Mouse (Mus musculus) right cerebral cortex, postnatal 25 days (tissue): ENCODE measurements around the gene Acat2.
A peak's percentile ranks its signal among the peaks of the same experiment; 100 is the strongest.
"Not testable (repeated sequence)": the region's sequence is repeated elsewhere in the genome, so short reads cannot be mapped to it uniquely, and the experiment has no call there.

Experiments
- DNase-seq: peaks from one replicate; pipeline ENCODE4 v3.0.0; 2022

Acat2 gene

DNA sequence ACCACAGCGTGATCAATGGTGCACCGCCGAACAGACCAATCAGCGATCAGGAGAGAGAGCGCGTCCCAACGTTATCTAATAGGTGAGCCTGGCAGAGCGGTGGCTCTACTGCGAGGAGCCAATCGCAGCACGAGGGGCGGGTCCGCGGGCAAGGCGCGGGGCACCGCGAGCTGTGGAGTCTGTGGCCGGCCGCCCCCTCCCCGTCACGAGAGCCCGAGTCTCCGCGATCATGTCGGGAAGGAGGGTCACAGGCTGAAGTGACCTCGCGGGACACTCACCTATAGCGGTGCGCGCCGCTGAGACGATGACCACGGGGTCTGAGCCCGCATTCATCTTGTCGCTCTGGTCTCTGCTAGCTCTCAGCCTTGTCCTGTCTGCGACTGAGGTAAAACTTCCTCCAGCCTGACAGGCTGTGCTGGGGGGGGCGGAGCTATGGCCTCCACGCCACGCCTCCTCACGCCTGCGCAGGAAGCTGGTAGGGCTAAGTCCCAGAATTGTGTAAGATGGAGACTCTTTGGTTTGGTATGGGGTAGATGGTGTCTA, at the start of gene Acat2:
Gene Acat2, minus strand, starts transcription at position 417 of the 543 bp plus-strand sequence.
- peak; percentile 96 for DNase-seq

DNA sequence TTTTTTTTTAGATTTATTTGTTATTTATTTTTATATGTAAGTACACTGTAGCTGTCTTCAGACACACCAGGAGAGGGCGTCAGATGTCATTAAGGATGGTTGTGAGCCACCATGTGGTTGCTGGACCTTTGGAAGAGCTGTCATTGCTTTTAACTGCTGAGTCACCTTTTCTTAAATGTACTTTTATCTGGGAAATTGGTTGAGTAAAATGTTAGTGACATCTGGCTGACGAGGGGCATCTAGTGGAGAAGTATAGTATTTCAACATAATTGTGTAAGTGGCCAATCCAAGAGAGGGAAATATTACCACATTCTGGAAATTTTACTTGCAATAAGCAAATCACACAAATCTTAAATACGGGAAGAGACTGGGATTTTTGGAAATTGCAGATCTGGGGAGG, 49.3 kb upstream of the Acat2 start:
- no peak for DNase-seq

DNA sequence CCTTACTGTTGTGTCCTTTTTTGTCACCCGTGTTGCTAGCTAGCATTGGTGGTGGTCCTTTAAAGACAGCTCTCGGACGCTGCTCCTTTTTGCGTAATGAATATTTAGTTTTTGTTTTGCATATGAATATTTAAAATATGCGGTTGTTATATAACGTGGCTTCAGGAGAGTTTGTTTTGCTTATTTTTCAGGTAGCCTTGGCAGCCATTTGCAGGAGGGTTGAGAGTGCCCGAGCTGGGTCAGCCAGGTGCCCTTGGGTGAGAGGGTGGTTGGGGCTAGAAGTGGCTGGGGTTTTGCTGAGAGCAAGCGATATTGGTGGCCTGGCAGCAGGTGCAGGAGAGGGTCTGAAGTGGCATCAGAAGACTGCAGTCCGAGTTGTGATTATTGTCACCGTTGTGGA, 48.0 kb upstream of the Acat2 start:
- DNase-seq, result no peak

DNA sequence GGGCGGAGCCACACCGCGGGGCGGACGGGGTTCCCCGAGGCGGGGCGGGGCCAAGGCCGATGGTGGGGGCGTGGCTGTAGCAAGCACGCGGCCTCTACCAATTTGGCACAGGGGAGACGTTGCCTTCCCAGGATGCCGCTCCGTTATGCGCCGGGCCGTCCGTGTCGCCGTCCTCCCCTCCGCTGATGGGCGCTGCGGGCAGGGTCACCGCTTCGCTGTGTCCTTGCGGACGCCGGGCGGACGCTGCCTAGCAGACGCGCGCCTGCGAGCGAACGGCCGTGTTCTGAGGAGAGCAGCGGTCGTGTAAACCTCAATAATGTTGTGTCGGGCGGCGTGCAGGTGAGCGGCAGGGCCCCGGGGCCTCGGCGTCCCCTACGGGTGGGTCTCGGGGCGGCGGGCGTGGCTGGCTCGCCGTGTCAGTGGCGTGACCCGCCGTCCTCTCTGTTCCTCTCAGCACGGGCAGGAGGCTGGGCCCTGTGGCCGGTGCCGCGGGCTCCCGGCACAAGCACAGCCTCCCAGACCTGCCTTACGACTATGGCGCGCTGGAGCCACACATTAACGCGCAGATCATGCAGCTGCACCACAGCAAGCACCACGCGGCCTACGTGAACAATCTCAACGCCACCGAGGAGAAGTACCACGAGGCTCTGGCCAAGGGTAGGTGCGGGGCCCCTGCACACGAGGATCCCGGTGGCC, 47.3 kb upstream of the Acat2 start:
- DNase-seq, result peak; percentile 99

DNA sequence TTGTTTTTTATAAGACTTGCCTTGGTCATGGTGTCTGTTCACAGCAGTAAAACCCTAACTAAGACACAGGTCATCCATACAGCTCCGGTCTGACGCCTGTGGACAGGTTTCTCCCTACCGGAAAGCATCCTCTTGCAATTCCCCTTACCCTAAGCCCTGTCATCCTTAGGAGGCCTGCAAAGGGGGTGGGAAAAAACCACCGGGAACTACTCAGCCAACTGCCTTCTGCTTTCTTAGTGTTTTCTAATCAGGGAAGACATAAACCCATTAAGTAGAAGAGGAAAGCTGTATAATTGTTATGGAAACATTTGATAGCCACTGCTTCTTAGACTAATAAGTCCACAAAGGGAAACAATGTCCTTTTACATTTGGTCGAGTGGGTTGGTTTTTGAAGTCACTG, 46.4 kb upstream of the Acat2 start:
- DNase-seq, result no peak

DNA sequence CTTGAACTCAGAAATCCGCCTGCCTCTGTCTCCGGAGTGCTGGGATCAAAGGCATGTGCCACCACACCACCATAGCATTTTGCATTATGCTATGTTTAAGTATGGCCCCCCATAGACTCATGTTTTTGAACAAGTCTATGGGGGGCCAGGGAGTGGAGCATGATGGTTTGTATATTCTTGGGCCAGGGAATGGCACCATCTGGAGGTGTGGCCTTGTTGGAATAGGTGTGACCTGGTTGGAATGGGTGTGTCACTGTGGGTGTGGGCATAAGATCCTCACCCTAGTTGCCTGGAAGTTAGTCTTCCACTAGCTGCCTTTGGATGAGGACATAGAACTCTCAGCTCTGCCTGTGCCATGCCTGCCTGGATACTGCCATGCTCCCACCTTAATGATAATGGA, 46.0 kb upstream of the Acat2 start, which contains the start of gene Sod2:
Gene Sod2, plus strand, starts transcription at position 301 of the 400 bp plus-strand sequence.
- DNase-seq, result not testable (repeated sequence)

DNA sequence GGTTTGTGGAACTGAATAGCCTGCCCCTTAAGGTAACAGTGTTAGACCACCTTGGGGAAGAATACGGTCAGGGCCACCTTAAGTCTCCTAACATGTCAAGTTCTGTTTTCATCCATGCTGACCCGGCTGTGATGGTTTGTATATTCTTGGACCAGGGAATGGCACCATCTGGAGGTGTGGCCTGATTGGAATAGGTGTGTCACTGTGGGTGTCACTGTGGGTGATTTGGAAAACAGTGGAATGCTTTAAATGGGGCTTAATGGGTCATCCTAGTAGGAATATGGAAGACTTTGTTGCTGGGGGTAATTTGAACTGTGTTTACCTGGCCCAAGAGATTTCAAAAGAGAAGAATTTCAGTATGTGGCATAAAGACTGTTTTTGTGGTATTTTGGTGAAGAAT, 43.9 kb upstream of the Acat2 start:
- DNase-seq, result not testable (repeated sequence)

DNA sequence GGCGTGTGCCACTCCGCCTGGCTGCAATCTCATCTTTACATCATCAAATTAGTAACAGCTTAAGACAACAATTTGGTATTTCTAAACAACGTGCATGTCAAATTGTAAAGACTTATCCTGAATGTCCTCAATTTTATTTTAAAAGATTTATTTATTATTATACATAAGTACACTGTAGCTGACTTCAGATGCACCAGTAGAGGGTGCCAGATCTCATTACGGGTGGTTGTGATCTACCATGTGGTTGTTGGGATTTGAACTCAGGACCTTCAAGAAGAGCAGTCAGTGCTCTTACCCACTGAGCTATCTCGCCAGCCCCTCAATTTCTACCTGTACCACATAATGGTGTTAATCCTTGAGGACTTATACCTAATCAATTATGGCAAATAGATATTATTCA, 41.7 kb upstream of the Acat2 start:
- not testable (repeated sequence) for DNase-seq

DNA sequence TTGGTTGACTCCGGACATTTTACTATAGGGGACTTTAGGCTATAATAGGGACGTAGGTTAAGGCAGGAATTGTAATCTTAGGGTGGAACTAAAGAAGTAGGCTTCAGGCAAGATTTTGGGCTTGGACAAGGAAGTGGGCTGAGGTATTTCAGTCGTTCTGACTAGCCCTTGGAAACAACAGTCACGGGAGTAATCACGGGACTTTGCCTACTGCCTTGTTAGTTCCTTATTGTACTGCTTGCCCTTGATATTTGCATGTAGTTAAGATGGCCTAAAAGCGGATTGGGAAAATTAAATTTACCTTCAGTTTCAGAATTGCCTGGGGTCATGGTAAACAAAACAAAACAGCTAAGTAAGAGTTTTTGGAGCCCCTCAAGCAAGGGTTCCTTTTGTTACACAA, 38.5 kb upstream of the Acat2 start:
- DNase-seq, result no peak

DNA sequence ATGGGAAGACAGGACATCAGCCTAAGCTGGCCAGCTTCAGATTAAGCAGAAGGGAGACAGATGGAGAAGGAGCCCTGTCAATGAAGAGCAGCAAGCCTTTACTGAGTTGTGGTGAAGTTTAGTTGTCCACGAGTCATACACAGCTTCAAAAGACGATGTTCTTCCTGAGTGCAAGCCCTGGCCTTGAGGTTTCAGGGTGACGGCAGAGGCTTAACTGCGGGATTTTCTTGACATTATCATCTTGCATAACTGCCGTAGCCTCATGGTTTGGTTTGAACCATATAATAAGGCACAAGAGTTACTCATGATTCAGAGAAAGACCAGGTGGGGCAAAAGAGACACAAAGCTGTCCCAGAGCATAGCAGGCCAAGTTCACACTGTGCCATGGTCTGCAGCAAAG, 37.3 kb upstream of the Acat2 start:
- DNase-seq, result no peak

DNA sequence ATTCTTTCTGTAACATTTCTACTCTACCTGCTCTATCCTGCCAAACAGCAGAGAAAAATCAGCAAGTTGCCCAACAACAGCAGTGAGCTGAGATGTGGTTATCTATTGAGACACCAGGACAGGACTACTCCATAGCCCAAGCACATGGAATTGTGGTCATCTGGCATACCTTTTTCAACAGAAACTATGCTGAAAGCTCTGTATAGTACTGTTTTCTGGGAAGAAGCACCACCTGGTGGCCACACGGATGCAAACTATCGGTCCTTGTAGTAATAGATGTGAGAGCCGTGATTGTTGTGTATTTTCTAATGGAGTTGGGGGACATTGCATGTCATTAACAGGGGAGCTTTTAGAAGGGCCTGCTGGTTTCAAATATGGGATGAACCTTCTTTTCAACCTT, 35.8 kb upstream of the Acat2 start:
- DNase-seq, result peak; percentile 52

DNA sequence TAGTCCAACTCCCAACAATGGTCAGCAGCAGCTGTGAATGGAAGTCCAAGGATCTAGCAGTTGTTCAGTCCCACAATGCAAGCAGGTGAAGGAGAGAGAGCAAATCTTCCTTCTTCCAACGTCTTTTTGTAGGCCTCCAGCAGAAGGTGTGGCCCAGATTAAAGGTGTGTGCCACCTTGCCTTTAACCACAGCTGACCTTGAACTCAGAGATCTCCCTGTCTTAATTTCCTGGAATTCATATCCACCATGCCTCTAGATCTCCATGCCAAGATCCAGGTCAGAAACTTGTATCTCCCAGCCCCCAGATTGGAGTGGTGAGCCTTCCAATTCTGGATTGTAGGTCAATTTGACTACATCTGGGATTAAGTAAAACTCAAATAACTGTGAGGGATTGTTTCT, 33.5 kb upstream of the Acat2 start, which contains the start of gene Wtap:
Gene Wtap, minus strand, starts transcription at position 101 of the 400 bp plus-strand sequence.
- no peak for DNase-seq

DNA sequence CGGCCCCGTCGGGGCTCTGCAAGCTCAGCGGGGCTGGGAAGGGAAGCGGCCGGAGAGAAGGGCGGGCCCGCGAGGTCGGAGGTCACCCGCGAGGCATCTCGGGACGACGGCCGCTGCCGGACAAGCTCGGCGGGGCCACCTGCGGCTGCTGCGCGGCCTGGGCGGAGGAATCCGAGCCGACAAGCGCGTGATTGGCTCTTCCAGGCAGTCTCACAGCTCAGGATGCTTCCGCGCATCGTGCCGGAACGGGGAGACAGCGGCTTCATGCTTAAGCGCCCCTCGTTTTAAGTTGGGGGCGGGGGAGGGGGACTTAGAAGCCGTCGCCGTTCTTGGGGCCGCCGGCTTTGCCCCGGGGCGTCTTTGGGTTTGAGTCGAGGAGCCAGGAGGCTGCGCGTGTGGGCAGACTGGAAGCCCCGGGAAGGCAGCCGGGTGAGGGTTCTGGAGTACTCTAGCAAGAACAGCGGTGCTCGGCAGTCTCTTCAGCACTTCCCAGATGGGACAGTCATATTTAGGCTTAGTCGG, 32.0 kb upstream of the Acat2 start:
- peak; percentile 93 for DNase-seq

DNA sequence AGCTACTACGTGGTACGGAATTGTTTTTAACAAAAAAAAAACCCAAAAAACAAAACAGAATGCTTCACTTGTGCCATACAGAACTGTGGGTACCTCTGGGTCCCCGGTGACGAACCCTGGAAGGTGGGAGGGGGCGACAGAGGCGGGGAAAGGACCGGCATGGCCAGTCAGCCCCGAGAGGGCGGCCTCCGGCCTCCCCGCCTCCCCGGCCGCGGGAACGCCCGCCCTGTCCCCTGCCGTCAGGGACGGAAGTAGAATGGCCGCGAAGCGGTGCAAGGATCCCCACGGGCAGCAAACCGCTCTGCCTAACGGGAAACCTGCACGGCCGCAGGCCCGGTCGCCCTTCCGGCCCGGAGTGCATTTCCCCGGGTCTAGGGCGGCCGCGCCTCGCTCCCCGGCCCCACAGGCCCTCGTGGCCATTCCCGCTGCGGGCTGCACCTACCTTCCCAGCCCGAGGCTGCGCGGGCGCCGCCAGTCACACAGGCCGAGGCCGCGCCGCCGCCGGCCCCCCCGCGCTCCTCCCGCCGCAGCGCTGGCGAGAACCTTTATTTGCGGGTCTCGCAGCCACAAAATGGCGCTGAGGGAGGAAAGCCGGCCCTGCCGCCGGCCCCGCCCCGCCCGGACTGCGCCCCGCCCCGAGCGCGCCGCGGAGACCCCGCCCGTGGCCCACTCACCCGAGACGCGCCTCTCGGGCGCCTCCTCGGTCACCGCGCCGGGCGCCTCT, 31.2 kb upstream of the Acat2 start:
- peak; percentile 88 for DNase-seq

DNA sequence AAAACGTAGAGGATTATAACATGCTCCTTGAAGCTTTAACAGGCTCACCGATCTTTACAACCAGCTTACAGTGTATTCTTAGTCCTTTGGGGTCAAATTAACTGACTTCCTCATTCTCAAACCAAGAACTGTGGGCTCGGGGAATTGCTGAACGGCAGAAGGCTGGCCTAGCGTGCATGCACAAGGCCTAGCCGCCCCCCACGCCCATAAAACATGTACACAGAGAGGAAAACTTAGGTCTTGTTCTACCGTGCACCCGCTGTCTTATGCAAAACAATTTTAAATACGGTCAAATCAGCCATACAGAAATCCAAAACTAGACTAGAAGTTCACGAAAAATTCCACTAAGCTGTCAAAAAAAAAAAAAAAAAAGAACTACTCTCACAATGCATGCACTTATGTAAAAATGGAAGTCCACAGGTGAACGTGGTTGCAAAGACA, 30.7 kb upstream of the Acat2 start:
- DNase-seq, result no peak

DNA sequence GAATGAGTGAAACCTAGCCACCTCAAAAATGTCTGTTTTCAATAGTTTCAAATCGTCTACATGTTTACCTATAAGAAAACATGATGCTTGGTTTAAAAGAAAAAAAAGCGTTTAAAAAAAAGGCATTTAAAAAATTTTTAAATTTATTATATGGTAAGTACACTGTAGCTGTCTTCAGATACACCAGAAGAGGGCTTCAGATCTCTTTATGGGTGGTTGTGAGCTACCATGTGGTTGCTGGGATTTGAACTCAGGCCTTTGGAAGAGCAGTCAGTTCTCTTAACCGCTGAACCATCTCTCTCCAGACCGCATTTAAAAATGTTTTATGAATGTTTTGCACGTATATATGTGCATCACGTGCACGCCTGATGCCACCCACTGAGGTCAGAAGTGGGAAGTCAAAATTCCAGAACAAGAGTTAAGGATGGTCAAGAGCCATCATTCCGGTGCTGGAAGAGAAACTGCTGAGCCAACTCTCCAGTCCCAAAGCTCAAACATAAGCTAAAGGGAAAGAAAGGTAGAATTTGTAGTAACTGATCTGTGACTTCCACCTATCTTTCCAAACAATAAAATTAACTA, 30.1 kb upstream of the Acat2 start:
- DNase-seq, result no peak

DNA sequence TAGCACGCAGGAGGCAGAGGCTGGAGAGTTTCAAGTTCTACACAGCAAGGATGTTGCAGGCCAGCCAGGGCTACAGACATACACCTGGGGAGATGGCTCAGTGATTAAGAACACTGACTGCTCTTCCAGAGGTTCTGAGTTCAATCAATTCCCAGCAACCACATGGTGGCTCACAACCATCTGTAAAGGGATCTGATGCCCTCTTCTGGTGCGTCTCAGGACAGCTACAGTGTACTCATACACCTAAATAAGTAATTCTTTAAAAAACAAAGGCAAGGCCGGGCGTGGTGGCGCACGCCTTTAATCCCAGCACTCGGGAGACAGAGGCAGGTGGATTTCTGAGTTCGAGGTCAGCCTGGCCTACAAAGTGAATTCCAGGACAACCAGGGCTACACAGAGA, 27.5 kb upstream of the Acat2 start:
- DNase-seq, result not testable (repeated sequence)

DNA sequence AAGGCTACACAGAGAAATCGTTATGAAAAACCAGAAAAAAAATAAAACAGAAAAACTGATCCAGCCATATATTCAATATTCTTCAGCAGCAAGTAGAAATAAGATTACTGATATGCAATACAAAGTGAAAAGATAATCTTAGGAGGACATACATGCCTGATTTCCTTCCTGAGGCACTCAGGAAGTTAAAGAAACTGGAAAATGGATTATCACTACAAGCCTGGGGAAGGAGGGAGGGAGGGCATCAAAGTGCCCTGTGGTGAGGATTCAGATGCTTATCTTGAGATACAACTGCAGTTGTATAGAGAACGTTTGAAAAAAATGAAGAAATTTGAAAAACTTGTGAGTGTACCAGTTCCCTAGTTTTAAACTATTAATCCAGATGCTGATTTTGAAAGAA, 23.4 kb upstream of the Acat2 start:
- DNase-seq, result no peak

DNA sequence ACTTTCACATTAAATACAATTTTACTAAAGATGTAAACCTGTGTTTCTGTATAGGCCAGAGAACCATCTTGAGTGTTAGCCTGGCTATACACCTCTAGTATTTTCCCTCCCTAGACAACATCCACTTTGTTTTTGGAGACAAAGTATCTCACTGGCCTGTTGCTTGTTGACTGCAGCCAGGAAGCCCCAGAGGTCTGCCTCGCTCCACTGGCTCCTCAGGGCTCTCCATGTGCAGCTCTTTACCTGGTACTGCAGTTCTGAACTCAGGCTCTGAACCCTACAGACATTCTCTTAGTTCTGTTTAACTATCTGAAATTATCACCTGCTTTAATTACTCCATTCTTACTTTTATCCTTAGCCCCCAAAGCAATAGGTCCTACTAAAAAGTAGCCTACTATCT, 18.0 kb upstream of the Acat2 start:
- no peak for DNase-seq

DNA sequence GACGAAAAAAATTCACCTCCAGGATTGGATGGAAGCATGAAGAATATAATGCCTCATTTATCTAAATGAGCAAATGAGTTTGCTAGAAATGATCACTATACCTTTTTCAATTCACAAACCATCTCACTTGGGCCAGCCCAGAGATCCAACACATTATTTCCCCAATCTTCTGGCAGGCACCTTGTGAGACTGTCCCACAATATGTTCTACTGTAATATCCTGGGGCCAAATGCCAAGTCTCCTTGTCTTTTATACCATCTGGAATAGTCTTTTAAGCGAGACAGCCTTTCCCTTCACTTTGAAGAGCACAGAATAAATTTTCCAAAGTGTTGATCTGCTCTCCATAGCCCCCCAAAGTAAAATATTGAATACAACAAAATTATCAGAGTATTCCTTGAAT, 13.3 kb upstream of the Acat2 start:
- no peak for DNase-seq

DNA sequence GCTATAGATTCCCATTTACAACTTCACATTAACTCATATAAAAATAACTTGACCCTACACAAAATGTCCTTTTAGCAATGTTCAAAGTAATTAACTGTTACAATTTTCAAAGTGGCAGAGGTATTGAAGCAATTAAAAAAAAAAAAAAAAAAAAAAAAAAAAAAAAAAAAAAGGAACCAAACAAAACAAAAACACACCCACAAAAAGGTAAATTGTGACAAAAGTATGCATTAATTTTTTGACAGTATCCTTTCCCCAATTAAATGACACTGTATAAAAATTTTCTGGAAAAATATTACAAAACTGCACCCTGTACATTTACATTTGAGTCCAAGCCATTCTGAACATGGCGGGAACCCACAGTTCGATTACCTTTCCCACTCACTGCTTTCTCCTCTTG, 6.6 kb upstream of the Acat2 start:
- DNase-seq, result no peak

DNA sequence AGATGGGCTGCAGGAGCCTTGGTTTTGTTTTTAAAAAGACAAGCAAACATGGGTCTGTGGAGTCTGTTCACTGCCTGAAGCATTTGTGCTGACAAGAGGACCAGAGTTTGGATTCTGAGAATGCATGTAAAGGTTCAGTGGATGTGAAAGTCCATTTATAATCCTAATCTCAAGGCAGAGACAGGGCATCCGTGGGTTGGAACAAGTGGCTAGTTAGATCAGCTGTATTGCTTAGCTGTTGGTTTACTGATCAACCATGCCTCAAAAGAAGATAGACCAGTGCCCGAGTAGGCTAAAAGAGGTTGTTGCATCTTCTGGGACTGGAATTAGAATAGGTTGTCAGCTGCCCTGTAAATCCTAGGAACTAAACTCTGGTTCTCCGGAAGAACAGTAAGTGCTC, 2.9 kb upstream of the Acat2 start:
- DNase-seq, result no peak

DNA sequence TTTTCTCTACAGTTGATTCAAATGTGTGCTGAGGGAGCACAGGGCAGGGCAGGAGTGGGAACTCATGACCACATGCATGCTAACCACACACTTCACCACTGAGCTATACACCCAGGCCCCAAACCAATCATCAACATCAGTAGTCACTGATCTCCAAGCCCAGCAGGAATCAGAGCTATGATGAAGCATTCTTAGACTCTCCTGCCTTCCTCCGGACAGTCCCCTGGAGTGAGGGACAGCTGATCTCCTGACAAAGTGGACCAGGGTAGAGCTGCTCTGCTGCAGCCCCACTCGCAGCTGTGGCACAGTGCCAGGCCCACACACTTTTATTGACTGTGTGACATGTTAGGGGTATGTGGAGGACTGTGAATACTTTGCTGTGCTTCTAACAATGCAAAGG, 1.2 kb downstream of the Acat2 start:
- DNase-seq, result not testable (repeated sequence)

DNA sequence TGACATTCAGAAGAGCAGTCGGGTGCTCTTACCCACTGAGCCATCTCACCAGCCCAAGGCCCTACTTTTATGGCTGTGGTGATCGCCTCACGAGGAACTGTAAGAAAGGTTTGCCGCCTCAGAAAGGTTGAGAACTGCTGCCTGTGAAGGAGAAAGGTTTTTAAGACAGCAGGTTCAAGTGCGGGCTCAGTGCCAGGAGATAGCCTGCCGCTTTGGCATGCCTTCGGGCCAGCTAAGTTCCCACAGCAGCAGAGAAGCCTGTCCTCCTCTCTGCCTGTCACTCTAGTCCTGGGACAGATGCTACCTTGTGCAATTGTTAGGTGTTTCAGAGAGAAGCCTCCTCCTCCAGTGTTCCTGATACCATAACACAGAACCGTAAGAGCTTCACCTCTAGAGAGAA, 3.9 kb downstream of the Acat2 start:
- DNase-seq, result no peak
